Mouse (Mus musculus) limb, embryonic 11.5 days (tissue): ENCODE data around the gene Nxf1. TPM values are rescaled to one million over a fixed set of nuclear protein-coding genes. Genes with fewer than 3 reads are reported as not detected.
"Not testable (repeated sequence)": the region's sequence is repeated elsewhere in the genome, so short reads cannot be mapped to it uniquely, and the experiment has no call there.

Experiments used
- ATAC-seq: fragments of 200-750 bp; cut with Nextera tagmentation; 2 replicates; pipeline ENCODE4 v1.8.0; 2017; ENCODE audit warnings: low read depth; ENCODE audit not compliant: insufficient number of reproducible peaks, low FRiP score, low TSS enrichment
- DNase-seq: peaks from one replicate; pipeline ENCODE4 v3.0.0-alpha.2; 2015; ENCODE audit warnings: low spot score
- H3K27ac ChIP-seq: fragments of 300-500 bp; sonication (generic); replicated peaks from 2 replicates; pipeline ENCODE4 v1.5.1; 2014; ENCODE audit warnings: low read depth, mild to moderate bottlenecking, low read length
- H3K27me3 ChIP-seq: fragments of 300-500 bp; sonication (generic); 2 replicates; pipeline ENCODE4 v1.6.1; 2014; ENCODE audit warnings: mild to moderate bottlenecking, low read length, mixed read lengths; ENCODE audit not compliant: control insufficient read depth, insufficient read depth
- H3K36me3 ChIP-seq: fragments of 300-500 bp; sonication (generic); 2 replicates; pipeline ENCODE4 v1.6.1; 2014; ENCODE audit warnings: mild to moderate bottlenecking, low read length, moderate library complexity, mixed read lengths; ENCODE audit not compliant: control insufficient read depth, insufficient read depth
- H3K4me1 ChIP-seq: fragments of 300-500 bp; sonication (generic); 2 replicates; pipeline ENCODE4 v1.6.1; 2014; ENCODE audit warnings: low read length, mixed read lengths; ENCODE audit not compliant: control insufficient read depth, insufficient read depth
- H3K4me2 ChIP-seq: fragments of 300-500 bp; sonication (generic); 2 replicates; pipeline ENCODE4 v1.6.1; 2014; ENCODE audit warnings: low read depth, mild to moderate bottlenecking, moderate library complexity; ENCODE audit not compliant: severe bottlenecking
- H3K4me3 ChIP-seq: fragments of 300-500 bp; sonication (generic); 2 replicates; pipeline ENCODE4 v1.5.1; 2014; ENCODE audit warnings: low read depth, low read length
- H3K9ac ChIP-seq: fragments of 300-500 bp; sonication (generic); 2 replicates; pipeline ENCODE4 v1.6.1; 2014; ENCODE audit warnings: mild to moderate bottlenecking, low read length
- H3K9me3 ChIP-seq: fragments of 300-500 bp; sonication (generic); 2 replicates; pipeline ENCODE4 v1.6.1; 2016; ENCODE audit warnings: low read length; ENCODE audit not compliant: control insufficient read depth
- WGBS: fragments of 180-500 bp; shearing (Covaris S2); extraction: QIAGEN DNeasy Blood & Tissue Kit; methylation state at CpG from one replicate; pipeline ENCODE4 v1.1.7; 2014; 5-methylcytosine and 5-hydroxymethylcytosine counted together
- polyA plus RNA-seq: library from polyadenylated mRNA; unstranded; fragments of >200 nt; fragmentation: Nextera tagmentation; extraction: Ambion mirVana; gene quantifications from 2 replicates; pipeline ENCODE4 v1.2.1, GENCODE M21; 2014

Gene Nxf1
- polyA plus RNA-seq, 1 experiment from 2014 or later, result 228 TPM

- Histone ChIP-seq H3K4me1 (peaks cover 8% of the 10 kb centered on the region; the same call in 1 of the 2 replicates), H3K4me2 (no peak overlapping the region), H3K27me3 (no peaks in the 10 kb centered on the region), H3K9ac (no peak overlapping the region), H3K27ac (no peak overlapping the region), H3K9me3 (no peaks in the 10 kb centered on the region), H3K36me3 (peaks cover 17% of the 10 kb centered on the region), H3K4me3 (no peak overlapping the region)
- 30% methylated on average over 5 of the region's 5 CpGs for WGBS
- DNase-seq (no peak), ATAC-seq (no peak)
These were observed 29.3 kb upstream of the Nxf1 start for GRCm38 (mm10) chr19:8727495-8728114.

- not testable (repeated sequence) for H3K9ac ChIP-seq, DNase-seq, H3K4me2 ChIP-seq, H3K9me3 ChIP-seq, ATAC-seq, H3K4me3 ChIP-seq, H3K27ac ChIP-seq, H3K4me1 ChIP-seq, H3K27me3 ChIP-seq
- peaks cover 17% of the 10 kb centered on the region for H3K36me3 ChIP-seq
- 51% methylated on average over 3 of the region's 3 CpGs for WGBS
These were observed 28.4 kb upstream of the Nxf1 start for GRCm38 (mm10) chr19:8728335-8729099.

- Histone ChIP-seq H3K9ac (no peak overlapping the region), H3K27me3 (no peaks in the 10 kb centered on the region), H3K4me2 (no peak overlapping the region), H3K9me3 (no peaks in the 10 kb centered on the region), H3K4me1 (no peaks in the 10 kb centered on the region), H3K36me3 (0 out of 2 replicates have a peak, but pooled peaks cover 4% of the 10 kb centered on the region), H3K4me3 (no peak overlapping the region), H3K27ac (no peak overlapping the region)
- 74% methylated on average over 3 of the region's 3 CpGs for WGBS
- ATAC-seq (no peak), DNase-seq (no peak)
These were observed 22.5 kb upstream of the Nxf1 start for GRCm38 (mm10) chr19:8734334-8734733.

- DNase-seq (peak; percentile 96), ATAC-seq (peak; percentile 81)
- peak within 1 kb of the TSS; percentile 84 for H3K4me2 ChIP-seq
- H3K4me1 ChIP-seq, result peaks cover under 1% of the 10 kb centered on the region
- H3K9ac ChIP-seq, result peak within 1 kb of the TSS; percentile 89
- peak within 1 kb of the TSS; percentile 90 for H3K4me3 ChIP-seq
- no peaks in the 10 kb centered on the region for H3K27me3 ChIP-seq
- H3K36me3 ChIP-seq, result peaks cover 11% of the 10 kb centered on the region
- WGBS, result under 1% methylated on average over 32 of the region's 32 CpGs
- no peaks in the 10 kb centered on the region for H3K9me3 ChIP-seq
- 0 out of 2 replicates have a peak within 1 kb of the TSS, but pooled peaks have one; percentile 8 for H3K27ac ChIP-seq
These were observed 21.3 kb upstream of the Nxf1 start, which contains the start of gene Wdr74 for GRCm38 (mm10) chr19:8735389-8736159. Wdr74 (plus strand) TSS chr19:8735827.

DNA sequence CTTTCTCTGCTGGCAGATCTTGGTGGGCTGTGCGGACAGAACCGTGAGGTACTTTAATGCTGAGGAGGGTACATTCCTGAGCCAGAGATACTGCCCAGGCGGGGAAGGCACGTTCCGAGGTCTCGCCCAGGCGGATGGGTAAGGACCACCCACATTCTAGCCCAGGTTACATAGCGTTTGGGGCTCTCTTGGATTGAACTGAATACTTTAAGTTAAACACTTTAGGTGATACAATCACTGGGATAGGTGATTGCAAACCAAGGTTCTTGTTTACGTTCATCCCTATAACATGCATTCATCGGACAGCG, 20.8 kb upstream of the Nxf1 start:
- ATAC-seq, result no peak; the same call in 1 of the 2 replicates
- 2% methylated on average over 11 of the region's 11 CpGs for WGBS
- peak overlapping the region; percentile 84 for H3K4me2 ChIP-seq

GRCm38 (mm10) chr19:8738911-8739310, 18.0 kb upstream of the Nxf1 start:
- H3K4me3 ChIP-seq, result no peak overlapping the region; the same call in 1 of the 2 replicates
- ATAC-seq (no peak), DNase-seq (no peak)
- peaks cover 18% of the 10 kb centered on the region for H3K36me3 ChIP-seq
- WGBS, result 93% methylated on average over 7 of the region's 7 CpGs
- no peak overlapping the region for H3K27ac ChIP-seq
- no peaks in the 10 kb centered on the region for H3K27me3 ChIP-seq
- peaks cover 9% of the 10 kb centered on the region for H3K4me1 ChIP-seq
- no peaks in the 10 kb centered on the region for H3K9me3 ChIP-seq
- no peak overlapping the region for H3K4me2 ChIP-seq
- no peak overlapping the region for H3K9ac ChIP-seq

More for the DNA sequence above, 20.8 kb upstream of the Nxf1 start:
- Histone ChIP-seq H3K4me1 (peaks cover 6% of the 10 kb centered on the region), H3K36me3 (peaks cover 14% of the 10 kb centered on the region), H3K9me3 (no peaks in the 10 kb centered on the region), H3K9ac (peak overlapping the region; percentile 89), H3K27ac (0 out of 2 replicates have a peak overlapping the region, but pooled peaks have one; percentile 8), H3K27me3 (no peaks in the 10 kb centered on the region), H3K4me3 (peak overlapping the region; percentile 90)
- DNase-seq, result no peak

- ATAC-seq, result no peak
These were observed 17.2 kb upstream of the Nxf1 start for GRCm38 (mm10) chr19:8739646-8740045.

GRCm38 (mm10) chr19:8740603-8741002, 16.3 kb upstream of the Nxf1 start, which contains the start of gene 1700092M07Rik:
1700092M07Rik (plus strand) TSS chr19:8740718.
- Histone ChIP-seq H3K36me3 (peaks cover 27% of the 10 kb centered on the region), H3K4me1 (peaks cover 9% of the 10 kb centered on the region), H3K27me3 (no peaks in the 10 kb centered on the region), H3K4me3 (peak within 1 kb of the TSS; percentile 97), H3K4me2 (peak within 1 kb of the TSS; percentile 27), H3K9me3 (no peaks in the 10 kb centered on the region), H3K27ac (peak within 1 kb of the TSS; percentile 77), H3K9ac (peak within 1 kb of the TSS; percentile 77)
- 71% methylated on average over 14 of the region's 14 CpGs for WGBS
- DNase-seq (no peak), ATAC-seq (0 out of 2 replicates have a peak, but pooled peaks have one; percentile 0)

More at GRCm38 (mm10) chr19:8739646-8740045, 17.2 kb upstream of the Nxf1 start:
- DNase-seq, result no peak
- H3K36me3 ChIP-seq, result peaks cover 20% of the 10 kb centered on the region
- no peaks in the 10 kb centered on the region for H3K27me3 ChIP-seq
- H3K27ac ChIP-seq, result no peak overlapping the region
- WGBS, result 88% methylated on average over 6 of the region's 6 CpGs
- H3K9ac ChIP-seq, result no peak overlapping the region
- no peak overlapping the region for H3K4me3 ChIP-seq
- no peaks in the 10 kb centered on the region for H3K9me3 ChIP-seq
- peaks cover 9% of the 10 kb centered on the region for H3K4me1 ChIP-seq
- H3K4me2 ChIP-seq, result no peak overlapping the region
